Mouse (Mus musculus) retina, postnatal 1 day (tissue): ENCODE results near the gene Ppt1.
A peak's percentile ranks its signal among the peaks of the same experiment; 100 is the strongest.
"Not testable (repeated sequence)": the region's sequence is repeated elsewhere in the genome, so short reads cannot be mapped to it uniquely, and the experiment has no call there.

Experiments
- DNase-seq: peaks from one replicate; pipeline ENCODE4 v3.0.0-alpha.2; 2012

Ppt1 gene

DNA sequence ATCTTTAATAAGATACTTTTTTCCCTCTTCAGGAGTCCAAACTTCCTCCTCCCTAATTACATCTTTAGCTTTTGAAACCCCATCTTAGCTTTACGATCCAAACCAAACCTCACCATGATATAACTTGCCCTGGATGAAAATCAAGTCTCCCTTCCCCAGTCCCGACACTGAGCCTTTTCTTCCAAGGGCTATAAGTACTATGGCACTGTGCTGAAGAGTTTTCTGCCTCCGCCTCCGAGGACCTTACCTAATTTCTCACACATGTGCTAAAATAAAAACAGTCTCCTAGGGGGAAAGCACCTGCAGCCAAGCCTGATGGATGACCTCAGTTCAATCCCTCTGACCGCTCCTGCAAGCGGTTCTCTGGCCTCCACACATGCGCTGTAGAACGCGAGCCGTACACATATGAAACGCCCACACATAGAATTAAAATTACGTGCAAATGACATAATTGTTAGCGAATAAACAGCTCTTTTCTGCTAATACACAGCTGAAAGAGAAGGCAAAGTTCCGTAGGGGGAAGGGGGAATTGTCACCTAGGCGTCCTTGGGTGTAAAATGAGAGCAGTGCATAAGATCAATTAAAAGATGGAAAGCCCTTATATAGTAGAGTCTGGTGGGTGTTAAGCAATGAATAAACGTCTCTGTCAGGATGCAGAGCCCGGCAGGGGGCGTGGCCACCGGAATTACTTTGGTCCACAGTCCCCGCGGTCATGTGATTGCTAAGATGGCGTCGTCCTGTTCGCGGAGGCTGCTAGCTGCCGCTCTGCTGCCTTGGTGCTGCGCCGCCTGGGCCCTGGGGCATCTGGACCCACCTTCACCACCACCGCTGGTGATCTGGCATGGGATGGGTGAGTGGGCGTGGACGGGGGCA, at the start of gene Ppt1:
Gene Ppt1 (plus strand): TSS at position 713 of the 873 bp plus-strand sequence.
- peak; percentile 92 for DNase-seq

DNA sequence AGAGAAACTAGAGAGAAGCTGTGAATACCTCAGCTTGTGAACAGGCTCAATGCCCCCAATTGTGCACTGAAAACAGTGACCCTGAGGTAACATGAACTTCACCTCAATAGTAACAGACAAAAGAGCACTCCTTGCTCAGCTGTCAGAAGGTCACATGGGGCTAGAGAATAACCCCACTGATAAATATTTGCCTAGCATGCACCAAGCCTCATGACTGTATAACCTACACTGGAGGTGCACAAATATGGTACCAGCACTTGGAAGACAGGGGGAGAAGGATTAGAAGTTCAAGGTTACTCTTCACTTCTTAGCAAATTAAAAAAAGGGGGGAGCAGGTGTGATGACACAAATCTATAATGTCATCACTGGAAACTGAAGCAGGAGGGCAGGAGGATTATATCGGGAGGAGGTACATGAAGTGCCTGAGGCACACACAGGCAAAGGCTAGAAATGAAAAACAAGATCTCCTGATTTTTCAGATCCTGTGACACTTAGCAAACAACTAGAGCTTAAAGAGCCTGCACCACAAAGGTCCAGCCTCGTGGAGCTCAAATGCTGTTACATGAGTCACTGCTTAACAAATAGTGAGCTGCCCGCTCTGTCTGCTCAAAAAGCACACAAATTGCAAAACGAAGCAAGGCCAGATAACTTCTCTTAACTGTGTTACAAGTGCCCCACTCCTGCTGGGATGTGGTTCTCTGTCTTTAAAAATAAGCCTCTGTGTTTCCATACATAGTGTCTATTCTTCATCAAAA, 46.5 kb upstream of the Ppt1 start:
- no peak for DNase-seq

DNA sequence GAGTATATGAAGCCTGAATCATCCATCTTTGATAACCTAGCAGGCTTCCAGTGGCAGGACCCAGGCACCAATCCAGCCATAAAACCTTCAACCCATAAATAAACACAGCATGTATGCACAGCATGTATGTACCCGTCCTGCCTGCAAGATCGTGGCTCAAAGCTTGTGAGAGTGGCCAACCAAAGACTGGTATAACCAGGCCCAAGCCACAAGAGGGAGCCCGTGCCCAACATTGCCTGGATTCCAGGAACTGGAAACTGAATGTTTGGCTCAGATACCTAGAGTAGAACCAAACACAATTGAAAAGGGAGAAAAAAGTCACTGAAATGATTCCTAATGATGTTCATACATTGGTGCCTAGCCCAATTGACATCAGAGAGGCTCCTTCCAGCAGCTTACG, 27.9 kb upstream of the Ppt1 start:
- DNase-seq = peak; percentile 71

DNA sequence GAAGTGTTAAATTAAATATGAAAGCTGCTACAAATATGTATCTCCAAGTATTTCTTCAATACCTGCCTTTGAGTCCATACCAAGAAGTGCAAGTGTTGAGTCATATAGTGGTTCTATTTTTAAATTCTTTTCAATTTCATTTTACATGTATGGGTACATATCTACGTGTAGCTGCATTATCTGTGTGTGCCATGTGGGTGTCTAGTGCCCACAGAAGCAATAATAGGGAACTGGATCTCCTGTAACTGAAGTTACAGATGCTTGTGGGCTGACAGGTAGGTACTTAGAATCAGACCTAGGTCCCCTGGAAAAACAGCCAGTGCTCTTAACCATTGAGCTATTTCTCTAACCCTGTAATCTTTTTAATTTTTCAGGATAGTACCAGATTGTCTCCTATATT, 24.9 kb upstream of the Ppt1 start:
- DNase-seq = no peak

DNA sequence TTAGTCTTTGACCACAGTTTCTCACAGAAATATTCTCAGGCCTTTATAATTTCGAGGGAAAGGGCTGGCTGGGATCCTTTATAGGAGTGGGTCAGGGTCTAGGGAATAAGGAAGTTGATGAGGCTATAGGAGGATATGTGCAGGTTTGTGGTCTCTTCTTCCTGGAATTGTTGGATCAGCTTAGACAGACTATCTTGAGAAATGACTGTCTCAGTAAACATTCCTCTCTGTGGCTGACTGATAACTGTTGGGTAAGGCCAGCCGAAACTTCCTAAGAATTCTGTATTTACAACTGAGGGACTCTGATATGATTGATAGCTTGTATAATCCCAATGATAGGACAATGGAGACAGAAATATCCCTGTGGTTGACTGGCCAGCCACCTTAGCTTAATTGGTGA, 24.2 kb upstream of the Ppt1 start:
- no peak for DNase-seq

DNA sequence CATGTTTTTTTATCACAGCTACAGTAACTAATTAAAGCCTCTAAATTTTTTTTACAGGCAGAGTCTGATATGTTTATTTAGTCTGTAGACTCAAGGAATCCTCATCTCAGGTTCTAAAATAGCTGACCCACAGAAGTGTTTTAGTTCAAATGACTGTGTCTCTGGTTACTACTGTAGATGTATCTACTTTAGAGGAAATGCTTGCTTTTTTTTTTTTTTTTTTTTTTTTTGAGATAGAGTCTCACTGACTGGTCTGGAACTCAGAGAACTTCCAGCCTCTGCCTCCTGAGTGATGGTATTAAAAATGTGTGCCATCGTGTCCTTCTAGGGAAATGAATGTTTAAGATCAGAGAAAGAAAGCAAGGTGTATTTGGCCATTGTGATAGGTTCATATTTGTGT, 19.8 kb upstream of the Ppt1 start:
- no peak for DNase-seq

DNA sequence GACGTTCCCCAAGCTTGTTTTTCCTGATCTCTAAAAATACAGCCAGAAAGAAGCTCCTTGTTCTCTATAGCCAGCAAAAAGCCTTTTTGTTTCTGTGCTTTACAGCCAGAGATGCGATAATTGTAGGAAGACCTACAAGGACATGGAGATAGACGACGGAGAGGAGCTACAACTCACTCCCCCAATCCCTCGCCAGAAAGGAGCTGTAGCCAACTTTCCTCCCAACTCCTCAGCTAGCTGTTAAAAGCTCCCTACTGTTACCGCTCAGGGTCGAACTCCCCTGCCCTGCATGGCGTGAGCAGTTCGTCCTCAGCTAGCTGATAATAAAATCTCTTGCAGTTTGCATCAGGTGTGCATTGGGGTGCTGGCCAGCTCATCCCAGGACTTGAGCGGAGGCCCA, 15.1 kb upstream of the Ppt1 start:
- DNase-seq = not testable (repeated sequence)

DNA sequence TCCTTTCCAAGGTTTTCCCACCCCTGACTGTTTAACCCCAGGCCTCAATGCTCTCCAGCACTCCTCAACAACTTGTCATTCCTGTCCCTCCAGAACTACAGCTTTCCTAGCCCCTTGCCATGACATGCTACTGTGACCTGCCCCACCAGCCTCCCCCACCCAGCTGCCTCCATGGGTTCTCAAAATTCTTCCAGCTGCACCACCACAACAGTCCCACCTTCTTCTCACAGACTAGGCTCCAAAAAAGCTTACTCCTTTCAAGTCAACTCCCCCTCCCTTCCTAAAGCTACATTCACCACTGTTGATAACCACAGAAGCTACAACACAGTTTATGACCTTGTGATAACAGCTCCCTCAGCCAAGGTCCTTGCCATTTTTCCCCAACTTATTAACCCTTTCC, 8.4 kb upstream of the Ppt1 start:
- no peak for DNase-seq

DNA sequence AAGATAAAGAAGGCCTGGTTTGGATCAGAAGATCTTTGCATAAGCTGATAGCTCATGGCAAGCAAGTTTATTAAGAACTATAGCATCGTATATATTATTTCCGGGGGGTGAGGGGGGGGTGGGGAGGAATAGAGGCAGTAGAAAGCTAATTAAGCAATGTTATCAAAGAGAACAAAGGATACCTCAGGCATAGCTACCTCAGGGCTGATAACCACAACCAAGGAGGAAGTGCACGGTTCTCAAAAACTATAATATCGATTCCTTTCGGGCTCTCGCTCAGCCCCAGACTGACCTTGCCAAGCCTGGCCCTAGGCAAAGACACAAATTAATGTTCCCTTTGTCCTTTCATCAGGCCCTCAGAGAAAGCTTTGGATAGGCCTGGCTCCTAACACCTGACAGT, 6.7 kb upstream of the Ppt1 start:
- DNase-seq = no peak

DNA sequence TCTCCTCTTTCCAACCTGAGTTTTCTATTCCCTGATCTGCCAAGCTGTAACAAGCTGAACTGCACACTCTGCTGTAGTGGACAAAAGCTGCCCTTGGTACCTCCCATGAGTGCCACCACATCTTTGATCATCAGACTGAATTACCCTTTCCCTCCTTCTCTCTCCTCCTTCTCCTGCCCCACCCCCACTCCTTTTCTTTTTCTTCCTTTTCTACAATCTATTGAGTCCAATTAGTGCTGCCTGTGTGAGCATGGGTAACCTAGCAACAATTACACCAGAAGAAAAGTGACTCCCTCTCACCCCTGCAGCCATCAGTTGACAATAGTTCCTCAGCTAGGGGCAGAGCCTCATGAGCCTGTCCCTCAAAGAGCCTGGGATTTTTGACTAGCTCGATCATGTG, 4.2 kb upstream of the Ppt1 start:
- peak; percentile 65 for DNase-seq

DNA sequence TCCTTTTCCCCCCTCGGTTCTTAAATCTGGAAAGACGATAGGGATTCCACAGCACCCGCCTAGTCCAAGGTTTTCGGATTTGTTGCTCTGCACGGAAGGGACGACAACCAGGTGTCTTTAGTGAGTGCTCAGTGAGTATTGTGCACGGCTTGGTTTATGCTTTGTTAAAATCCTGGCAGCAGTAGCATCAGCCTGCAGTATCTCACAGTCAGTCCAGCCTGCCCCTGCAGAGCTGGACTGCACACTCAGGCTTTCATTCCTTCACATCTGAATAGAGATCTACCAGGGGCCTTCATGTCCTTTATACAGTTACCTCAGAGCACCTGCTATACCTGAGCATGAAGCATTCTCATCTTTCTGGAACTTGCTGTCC, 347 bp downstream of the Ppt1 start:
- DNase-seq = no peak

DNA sequence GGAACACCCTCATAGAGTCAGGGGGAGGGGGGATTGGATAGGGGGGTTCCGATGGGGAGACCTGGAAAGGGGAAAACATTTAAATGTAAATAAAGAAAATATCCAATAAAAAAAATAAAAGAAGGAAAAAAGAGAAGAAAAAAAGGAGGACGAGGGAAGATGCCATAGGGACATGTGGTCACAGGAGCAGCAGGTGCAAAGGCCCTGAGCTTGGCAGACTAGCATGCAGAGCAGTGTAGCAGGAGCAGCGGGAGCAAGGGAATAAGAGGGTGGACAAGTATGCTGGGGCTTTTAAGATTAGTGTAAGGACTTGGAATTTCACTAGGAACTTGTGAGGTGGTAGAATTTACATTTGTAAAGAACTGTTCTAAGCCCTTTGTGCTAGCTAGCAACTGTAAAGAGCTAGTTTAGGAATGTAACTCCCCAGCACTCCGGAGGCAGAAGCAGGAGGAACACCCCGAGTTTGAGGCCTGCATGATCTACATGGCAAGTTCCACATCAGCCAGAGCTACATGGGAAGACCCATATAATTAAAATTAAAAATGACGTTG, 1.2 kb downstream of the Ppt1 start:
- no peak for DNase-seq

DNA sequence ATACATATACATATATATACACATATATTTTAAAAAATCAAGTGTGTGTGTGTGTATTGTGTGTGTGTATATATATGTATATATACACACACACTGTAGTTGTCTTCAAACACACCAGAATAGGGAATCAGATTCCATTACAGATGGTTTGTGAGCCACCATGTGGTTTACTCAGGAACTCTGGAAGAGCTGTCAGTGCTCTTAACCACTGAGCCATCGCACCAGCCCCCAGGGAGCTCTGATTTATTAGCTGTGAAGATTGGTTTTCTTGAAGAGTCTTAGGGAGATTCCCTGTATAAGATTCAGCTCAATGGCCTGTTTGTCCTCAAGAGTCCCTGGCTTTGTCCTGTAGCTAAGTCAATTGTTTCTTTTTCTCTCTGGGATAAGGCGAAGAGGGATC, 2.0 kb downstream of the Ppt1 start:
- DNase-seq = peak; percentile 30

DNA sequence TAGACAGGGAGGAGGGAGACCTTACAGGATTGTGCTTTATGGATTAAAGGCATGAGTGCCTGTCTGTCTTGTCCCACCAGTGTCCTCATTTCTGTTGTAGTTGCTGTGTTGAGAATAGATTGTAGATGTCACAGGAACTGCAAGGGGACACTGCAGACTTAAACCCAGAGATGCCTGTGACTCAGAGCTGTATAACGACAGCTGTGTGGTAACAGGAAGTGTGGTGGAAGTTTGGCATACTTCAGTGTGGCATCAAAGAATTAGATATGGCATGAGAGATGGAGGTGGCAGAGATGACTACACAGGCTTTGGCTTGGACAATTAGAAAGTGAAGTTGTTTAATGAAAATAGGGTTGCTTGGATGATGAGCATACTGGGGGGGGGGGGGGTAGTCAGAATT, 2.4 kb downstream of the Ppt1 start:
- no peak for DNase-seq

DNA sequence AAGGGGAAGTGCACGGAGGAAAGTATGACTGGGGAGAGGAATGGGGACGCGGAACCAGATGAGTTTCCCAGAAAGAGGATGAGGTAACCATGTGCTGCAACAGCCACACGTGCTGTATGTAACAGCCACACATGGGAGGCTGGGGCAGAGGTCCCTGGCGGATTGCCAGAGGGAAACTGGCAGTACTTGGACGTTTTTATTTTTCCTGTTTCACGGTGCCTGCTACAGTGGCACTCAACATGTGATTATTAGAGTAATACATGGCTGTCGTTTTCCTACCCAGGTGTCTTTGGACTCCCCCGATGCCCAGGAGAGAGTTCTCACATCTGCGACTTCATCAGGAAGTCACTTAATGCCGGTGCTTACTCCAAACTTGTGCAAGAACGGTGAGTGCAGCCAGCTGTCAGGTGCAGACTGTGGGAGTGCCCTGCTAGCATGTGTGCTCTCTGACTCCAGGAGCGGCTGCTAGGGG, 12.1 kb downstream of the Ppt1 start:
- no peak for DNase-seq

DNA sequence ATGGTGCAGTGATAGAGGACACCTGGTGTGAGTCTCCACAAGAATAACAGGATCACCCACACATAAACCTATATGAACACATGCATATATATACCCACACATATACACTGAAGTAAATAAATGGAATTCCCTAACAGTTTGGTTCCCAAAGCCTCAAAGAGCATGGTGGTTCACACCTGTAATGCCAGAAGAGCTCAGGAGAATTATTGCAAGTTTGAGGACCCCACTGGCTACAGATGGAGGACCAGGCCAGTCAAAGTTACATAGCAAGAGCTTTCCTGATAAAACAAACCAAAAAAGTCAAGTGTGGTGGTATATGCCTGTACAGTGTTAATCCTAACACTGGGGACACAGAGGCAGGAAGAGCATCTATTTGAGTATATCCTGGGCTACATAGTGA, 15.5 kb downstream of the Ppt1 start:
- DNase-seq = no peak

DNA sequence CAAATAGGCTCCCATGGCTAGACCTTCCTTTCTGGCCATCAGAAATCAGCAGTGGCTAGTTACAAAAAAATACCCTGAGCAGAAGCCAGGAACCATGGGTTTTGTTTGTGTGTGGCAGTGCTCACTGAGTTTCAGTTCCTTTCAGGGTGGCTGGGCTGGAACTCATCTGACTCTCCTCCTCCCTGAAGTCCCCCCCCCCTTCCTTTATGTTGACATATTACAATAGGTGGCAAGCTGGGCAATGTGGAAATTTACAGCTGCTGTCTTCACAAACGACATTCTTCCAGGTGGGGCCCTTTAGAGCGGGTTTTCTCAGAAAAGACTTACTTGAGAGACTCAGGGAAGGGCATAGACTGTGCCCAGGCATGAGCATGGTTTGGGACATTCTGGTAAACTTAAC, 17.6 kb downstream of the Ppt1 start:
- no peak for DNase-seq

DNA sequence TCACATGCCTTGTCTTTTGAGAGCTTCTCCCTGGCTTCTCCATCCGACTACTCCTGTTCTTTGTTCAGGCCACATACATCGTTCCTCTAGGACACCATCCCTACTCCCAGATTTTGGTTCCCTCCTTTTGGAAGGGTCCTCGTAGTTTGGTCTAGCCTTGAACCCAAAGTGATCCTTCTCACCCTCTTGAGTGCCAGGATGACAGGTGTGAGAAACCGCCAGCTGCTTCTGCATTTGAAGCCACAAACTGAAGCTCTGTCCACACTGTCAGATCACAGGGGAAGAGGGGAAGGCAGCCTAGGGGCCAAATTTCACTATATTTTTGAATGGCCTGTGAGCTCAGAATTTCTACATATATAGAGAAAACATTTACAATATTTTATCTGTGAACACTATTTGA, 18.7 kb downstream of the Ppt1 start:
- no peak for DNase-seq

DNA sequence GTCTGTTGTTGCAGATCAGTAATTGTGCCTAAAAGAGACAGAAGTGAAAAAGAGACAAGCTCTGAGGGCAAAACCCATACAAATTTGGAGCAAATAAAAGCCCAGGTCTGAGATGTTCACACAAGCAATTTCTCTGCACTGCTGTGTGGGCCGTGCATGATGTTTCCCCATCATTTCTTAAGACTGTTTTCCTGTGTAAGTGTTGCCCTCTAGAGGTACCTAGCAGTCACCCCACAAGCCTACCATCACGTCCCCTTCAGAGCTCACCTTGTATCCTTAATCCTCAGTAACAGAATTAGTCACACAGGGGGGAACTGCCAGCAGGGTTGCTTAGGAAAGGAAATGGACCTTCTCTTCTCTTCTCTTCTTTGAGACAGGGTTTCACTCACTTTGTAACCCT, 21.9 kb downstream of the Ppt1 start:
- DNase-seq = no peak

DNA sequence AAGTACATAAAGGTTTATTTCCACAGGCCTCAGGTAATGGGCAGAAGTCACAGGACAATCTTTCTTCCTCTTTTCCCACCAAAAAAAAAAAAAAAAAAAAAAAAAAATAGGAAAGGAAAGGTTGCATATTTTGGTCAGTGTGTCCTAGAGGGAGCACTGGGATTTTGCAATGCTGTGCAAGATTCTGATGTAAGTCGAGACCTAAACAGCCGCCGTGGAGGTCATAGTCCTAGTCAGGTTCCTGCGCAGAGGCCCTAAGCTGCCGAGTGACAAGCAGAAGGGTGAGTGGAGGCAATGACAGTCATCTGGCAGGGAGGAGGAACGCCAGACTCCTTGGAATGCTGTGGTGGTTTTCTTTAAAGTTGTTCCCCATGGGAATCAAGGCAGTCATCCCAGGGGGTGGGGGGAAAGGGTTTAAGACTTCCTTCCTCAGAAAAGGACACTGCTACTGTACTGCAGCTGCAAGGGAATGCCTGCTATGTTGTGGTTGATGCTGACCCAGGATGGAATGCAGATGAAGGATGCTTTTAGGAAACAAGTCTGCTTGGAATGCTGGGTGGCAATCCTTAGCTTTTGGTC, 23.1 kb downstream of the Ppt1 start:
- DNase-seq = no peak

DNA sequence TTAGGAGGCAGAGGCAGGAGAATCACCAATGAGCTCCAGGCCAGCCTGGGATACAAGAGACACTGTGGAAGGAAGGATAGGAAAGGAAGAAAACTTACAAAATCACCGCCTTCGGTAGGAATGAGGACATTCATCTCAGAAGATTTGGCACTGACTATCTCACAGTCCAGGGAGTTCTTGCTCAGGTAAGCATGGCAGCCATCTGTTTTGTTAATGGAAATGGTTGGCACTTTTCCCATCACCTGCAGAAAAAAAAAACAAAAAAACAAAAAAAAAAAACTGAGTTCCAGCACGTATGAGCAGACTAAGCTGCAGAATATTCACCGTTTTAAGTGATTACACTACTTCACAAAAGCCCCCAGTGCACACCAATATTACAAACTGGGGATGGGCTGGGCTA, 25.8 kb downstream of the Ppt1 start:
- DNase-seq = no peak

DNA sequence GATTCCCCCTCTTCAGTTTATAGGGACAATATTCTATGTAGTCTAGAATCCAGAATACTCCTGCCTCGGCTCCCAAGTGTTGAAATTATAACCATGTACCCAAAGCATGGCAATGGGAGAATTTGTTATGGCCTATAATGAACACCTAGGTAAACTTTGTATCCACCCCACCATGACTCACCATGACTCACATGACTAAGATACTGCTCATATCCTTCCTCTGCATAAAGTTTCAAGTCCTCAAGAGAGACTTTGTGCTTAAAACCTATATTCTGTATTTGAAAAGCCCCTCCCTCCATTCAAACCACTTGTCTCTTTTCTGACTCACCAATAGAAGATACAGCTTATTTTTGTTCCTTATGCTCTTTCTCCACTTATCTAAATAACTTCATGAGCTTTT, 32.0 kb downstream of the Ppt1 start:
- DNase-seq = no peak

DNA sequence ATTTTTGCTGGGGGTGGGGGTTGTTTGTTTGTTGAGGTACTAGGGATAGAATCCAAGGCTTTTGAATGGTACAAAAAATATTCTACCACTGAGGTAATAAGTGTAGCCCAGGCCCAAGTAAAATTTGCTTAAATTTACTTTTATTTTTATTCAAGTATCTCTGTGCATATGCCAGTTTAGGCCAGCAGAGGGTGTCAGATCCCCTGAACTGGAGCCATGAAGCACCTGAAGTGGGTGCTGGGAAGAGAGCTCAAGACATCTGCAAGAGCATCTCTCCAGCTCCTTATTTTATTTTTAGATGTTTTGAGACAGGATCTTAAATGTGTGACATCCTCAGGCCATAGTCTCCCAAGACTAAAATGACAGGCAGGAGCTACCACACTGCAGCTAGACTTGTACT, 34.0 kb downstream of the Ppt1 start:
- peak; percentile 23 for DNase-seq

DNA sequence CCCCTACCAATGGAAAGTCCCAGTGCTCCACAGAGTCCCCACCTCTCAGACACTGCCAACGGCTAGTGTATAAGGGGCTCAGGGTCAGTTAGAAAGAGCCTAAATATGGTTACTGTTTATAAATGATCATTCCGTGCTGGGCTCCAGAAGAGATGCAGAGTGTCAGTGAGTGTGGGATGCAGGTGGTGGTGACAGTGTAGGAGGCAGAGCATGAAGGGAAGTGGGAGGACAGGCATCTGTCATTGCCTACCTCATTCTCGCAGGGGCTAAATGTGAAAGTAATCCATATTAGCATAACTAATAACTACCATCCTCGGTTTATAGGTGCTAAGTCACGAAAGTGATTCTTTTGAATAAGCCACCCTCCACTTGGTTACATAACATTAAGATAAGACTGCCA, 34.7 kb downstream of the Ppt1 start:
- DNase-seq = no peak
